Mouse (Mus musculus): Measurements from ENCODE around the gene Cxcr1. TPM values are rescaled to one million over a fixed set of nuclear protein-coding genes. Genes with fewer than 3 reads are reported as not detected.

Gene Cxcr1
- total RNA-seq, 2 experiments from 2014 or later = not detected

Small RNAs within 50 kb of the gene (microRNA-seq; reads per million reads assigned to microRNA genes)
- gene Mir1928 = not detected

Other genes starting within 250 kb of the Cxcr1 start
- 100 to 1,000 TPM; 252 to 275 TPM for gene Tns1, start 70.2 kb downstream of the Cxcr1 start, total RNA-seq (2021)
- gene Rufy4, start 69.1 kb downstream of the Cxcr1 start, total RNA-seq (2021) = 1 to 10 TPM; 3.9 to 4.0 TPM
- gene Cxcr2, start 40.6 kb downstream of the Cxcr1 start, total RNA-seq (2021) = under 1 TPM; 0.45 to 0.68 TPM
- 100 to 1,000 TPM; 198 to 205 TPM for gene Arpc2, start 41.5 kb upstream of the Cxcr1 start, total RNA-seq (2021)
- gene Gpbar1, start 83.9 kb upstream of the Cxcr1 start, total RNA-seq (2021) = under 1 TPM in 1 of 2 experiments, not detected in 1; 0.28 TPM
- gene Aamp, start 90.1 kb upstream of the Cxcr1 start, total RNA-seq (2021) = 100 to 1,000 TPM; 175 to 177 TPM
- gene Pnkd, start 90.3 kb upstream of the Cxcr1 start, total RNA-seq (2021) = 10 to 100 TPM; 72.1 to 72.4 TPM
- gene Tmbim1, start 111.0 kb upstream of the Cxcr1 start, total RNA-seq (2021) = 10 to 100 TPM; 65.8 to 72.4 TPM
- gene Catip, start 167.5 kb upstream of the Cxcr1 start, total RNA-seq (2021) = under 1 TPM; 0.48 to 0.50 TPM
- gene Slc11a1, start 180.6 kb upstream of the Cxcr1 start, total RNA-seq (2021) = 10 to 100 TPM; 10.2 to 13.6 TPM
- gene Ctdsp1, start 196.9 kb upstream of the Cxcr1 start, total RNA-seq (2021) = 100 to 1,000 TPM; 156 to 162 TPM
- 1 to 10 TPM; 1.6 to 7.1 TPM for gene Vil1, start 214.7 kb upstream of the Cxcr1 start, total RNA-seq (2021)

Measured in adrenal gland, postnatal 4 days (tissue).